Mouse (Mus musculus) layer of hippocampus, adult 11-12 months (tissue): Measurements from ENCODE around the gene Nudt11.
"Not testable (repeated sequence)": the region's sequence is repeated elsewhere in the genome, so short reads cannot be mapped to it uniquely, and the experiment has no call there.

Source experiments
- DNase-seq: peaks from one replicate; pipeline ENCODE4 v3.0.0; 2022; ENCODE audit warnings: low spot score

Nudt11 gene

DNA sequence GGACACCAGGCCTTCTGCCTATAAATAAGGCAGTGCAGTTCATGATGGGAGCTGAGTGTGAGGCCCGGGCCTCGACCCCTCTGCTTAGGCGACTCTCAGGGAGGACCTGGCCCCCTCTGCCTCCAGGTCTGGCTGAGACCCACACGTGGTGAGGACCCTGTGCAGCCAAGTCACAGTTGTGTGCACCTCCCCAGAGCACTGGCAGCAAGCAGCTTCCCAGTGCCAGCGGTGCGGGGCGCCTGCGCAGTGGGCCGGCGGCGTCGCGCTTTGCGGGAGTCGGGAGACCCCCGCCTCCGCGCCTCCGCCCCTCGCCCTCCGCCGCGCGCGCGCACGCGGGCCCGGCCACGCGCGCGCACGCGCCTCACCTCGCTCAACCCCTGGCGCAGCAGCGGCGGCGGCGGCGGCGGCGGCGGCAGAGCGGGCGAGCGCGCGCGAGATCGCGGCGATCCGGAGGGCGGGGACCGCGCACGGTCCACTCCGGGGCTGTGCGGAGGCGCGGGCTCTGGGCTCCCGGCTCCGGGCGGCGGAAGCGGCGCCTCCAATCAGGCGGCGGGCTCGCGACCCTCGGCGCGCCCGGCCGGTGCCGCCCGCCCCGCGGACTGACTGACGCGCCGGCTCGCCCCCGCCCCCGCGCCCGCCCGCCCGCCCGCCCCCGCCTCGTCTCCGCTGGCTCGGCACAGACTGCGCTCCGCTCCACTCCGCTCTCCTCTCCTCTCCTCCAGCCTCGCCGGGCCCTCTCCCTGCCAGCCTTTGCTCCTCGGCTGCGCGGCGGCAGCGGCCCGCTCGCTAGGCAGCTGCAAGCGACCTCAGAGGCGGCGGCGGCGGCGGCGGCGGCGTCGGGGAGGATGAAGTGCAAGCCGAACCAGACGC lies at the start of gene Nudt11:
TSS of gene Nudt11 (plus strand) at position 388 of the 870 bp plus-strand sequence.
- not testable (repeated sequence) for DNase-seq

DNA sequence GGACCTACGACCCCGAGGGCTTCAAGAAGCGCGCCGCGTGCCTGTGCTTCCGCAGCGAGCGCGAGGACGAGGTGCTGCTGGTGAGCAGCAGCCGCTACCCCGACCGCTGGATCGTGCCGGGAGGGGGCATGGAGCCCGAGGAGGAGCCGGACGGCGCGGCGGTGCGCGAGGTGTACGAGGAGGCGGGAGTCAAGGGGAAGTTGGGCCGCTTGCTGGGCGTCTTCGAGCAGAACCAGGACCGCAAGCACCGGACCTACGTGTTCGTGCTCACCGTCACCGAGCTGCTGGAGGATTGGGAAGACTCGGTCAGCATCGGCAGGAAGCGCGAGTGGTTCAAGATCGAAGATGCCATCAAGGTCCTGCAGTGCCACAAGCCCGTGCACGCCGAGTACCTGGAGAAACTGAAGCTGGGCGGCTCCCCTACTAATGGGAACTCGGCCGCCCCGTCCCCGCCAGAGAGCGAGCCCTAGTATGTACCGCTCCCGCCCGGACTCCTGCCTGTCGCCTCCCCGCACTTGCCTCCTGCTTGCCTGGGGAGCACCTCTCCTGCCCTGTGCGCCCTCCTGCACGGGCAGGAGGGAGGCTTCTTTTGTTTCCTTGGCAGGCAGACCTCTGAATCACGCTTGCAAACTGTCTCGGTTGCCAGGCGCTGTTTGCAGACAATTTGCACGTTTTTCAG lies 822 bp downstream of the Nudt11 start:
- DNase-seq = not testable (repeated sequence)

DNA sequence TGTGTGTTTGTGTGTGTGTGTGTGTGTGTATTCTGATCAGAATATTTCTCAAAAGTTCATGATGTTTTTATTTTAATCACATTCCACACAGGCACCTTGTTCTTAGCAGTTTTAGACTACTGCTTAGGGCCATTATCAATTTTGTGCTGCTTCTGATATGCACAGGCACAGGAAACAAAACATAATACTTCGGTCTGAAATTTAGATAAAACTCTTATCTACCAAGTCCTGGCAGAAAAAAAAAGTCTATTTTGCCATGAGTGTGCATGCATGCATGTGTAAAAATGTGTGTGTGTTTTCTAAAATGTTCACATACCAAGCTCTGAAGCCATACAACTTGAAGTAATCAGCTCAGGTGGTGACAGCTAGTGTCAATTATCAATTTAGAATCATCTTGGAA lies 14.3 kb downstream of the Nudt11 start:
- DNase-seq = no peak

DNA sequence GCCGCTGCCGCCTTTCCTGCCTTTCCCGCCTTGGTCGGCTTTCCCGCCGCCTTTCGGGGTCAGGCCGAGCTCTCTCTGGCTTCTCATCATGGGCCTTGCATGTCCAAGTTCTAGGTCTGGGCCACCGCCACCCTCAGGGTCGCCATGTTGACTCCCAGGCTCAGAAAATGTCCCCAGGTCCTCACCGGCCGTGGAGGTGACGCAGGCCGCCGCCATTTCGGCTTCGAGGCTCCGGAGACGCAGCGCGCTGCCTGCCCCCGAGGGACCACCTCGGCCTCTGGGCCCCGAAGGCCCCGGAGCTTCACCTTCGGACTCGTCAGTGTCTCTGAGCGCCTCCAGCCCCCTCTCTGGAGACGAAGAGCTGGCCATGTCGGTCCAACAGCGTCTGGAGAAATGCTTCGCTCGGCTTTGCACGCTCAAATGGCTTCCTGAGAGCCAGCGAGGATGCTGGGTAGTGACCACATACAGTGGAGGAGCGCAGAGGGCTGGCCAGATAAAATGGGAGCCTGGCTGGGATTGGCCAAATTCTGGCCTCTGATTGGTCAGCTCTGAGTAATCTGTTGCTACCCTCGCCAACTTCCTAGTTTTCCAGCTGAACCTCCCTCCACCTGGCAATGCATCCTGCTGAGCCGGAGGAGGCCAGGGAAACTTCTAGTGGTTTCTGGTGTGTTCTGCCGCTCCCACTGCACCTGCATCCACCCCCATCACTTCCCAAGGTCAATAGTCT lies 35.9 kb downstream of the Nudt11 start, which contains the start of gene AU022751:
TSS of gene AU022751 (minus strand) at position 466 of the 727 bp plus-strand sequence.
- DNase-seq = no peak

DNA sequence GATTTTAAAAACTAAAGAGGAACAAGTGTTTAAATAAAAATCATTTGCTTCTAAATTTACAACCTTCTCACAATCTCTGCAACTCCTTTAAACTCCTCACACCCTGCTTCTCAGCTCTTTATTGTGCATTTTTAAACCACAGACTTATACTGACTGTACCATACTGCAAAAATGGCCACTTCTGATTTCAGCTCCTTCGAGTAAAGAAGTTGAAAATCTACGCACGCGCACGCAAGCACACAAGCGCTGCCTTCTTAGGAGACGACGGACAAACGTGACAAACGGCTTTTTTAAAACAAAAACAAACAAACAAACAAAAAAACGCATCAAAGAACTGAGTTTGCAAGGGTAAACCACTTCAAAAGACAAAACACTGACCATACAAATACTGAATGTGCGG lies 44.3 kb downstream of the Nudt11 start:
- no peak for DNase-seq

DNA sequence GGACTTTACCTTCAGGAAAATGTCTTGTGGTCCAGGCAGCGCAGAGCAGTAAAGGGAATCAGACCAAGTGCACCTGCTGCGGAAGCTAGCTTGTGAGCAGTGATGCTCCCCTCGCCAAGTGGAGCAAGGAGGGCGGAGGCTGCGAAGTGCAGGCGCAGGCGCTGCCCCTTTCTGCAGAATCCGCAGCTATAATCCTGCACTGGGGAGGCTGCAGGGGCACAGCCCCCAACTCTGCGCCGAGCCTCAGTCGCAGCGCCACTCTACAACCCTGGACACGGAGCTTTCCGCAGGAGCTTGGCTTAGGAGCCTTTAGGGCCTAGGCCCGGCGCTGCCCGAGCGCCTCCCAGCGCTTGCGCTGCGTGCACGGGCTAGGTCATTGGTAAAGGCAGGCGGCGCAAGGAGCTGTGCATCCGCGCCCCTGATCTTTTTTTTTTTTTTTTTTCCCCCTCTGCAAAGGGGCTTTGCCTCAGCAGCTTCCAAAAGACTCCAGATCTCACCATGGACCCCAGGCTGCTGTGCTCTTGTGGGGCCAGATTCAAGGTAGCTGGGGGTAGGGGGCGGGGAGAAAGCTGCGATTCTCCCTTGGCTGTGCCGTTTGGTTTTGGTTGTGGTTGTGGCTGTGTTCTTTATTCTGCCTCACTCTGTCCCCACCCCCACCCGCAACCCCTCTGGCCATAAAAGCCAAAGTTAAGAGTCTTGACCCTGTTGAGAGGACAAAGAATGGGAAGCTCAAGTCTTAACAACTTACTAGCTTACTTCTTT lies 44.9 kb downstream of the Nudt11 start:
- DNase-seq = peak; percentile 48
